Mouse (Mus musculus) stomach, postnatal 0 days (tissue): ENCODE measurements at regions not wholly inside any gene's neighbourhood (a gene's known extent, or its start where the extent isn't known, plus 50 kb on each side); places are given as distances from the start of the nearest gene placed in this dataset.
"Not testable (repeated sequence)": the region's sequence is repeated elsewhere in the genome, so short reads cannot be mapped to it uniquely, and the experiment has no call there.

Source experiments
- ATAC-seq: fragments of 200-750 bp; cut with Nextera tagmentation; 2 replicates; pipeline ENCODE4 v1.8.0; 2017; ENCODE audit not compliant: low FRiP score, low TSS enrichment
- DNase-seq: peaks from one replicate; pipeline ENCODE4 v3.0.0-alpha.2; 2016; ENCODE audit warnings: low spot score
- H3K27ac ChIP-seq: fragments of 300-500 bp; sonication (generic); replicated peaks from 2 replicates; pipeline ENCODE4 v1.5.1; 2014; ENCODE audit warnings: mild to moderate bottlenecking, control low read depth
- H3K27me3 ChIP-seq: fragments of 300-500 bp; sonication (generic); 2 replicates; pipeline ENCODE4 v1.6.1; 2014; ENCODE audit warnings: low read length; ENCODE audit not compliant: control insufficient read depth, insufficient read depth
- H3K36me3 ChIP-seq: fragments of 300-500 bp; sonication (generic); 2 replicates; pipeline ENCODE4 v1.6.1; 2014; ENCODE audit warnings: low read length, mixed read lengths; ENCODE audit not compliant: control insufficient read depth, insufficient read depth
- H3K4me1 ChIP-seq: fragments of 300-500 bp; sonication (generic); replicated peaks from 2 replicates; pipeline ENCODE4 v1.6.1; 2014; ENCODE audit warnings: antibody characterized with exemption; ENCODE audit not compliant: control insufficient read depth, insufficient read depth
- H3K4me2 ChIP-seq: fragments of 300-500 bp; sonication (generic); replicated peaks from 2 replicates; pipeline ENCODE4 v1.6.1; 2014; ENCODE audit warnings: low read depth, mild to moderate bottlenecking, control low read depth, moderate library complexity
- H3K4me3 ChIP-seq: fragments of 300-500 bp; sonication (generic); 2 replicates; pipeline ENCODE4 v1.5.1; 2014; ENCODE audit warnings: low read depth, low read length, control low read depth
- H3K9ac ChIP-seq: fragments of 300-500 bp; sonication (generic); 2 replicates; pipeline ENCODE4 v1.6.1; 2014; ENCODE audit warnings: mild to moderate bottlenecking, low read length, control low read depth, mixed read lengths
- H3K9me3 ChIP-seq: fragments of 300-500 bp; sonication (generic); 2 replicates; pipeline ENCODE4 v1.6.1; 2016; ENCODE audit warnings: low read length; ENCODE audit not compliant: control insufficient read depth
- CTCF ChIP-seq: IDR thresholded peaks from 2 replicates; pipeline ENCODE4 v1.5.1; 2016; ENCODE audit warnings: antibody characterized with exemption, low read depth, mild to moderate bottlenecking, moderate library complexity
- EP300 ChIP-seq: optimal IDR thresholded peaks from 2 replicates; pipeline ENCODE3; 2016; ENCODE audit warnings: antibody characterized with exemption
- WGBS: fragments of 180-500 bp; shearing (Covaris S2); extraction: QIAGEN DNeasy Blood & Tissue Kit; methylation state at CpG from one replicate; pipeline ENCODE4 v1.1.7; 2014; 5-methylcytosine and 5-hydroxymethylcytosine counted together

GRCm38 (mm10) chr15:5869289-5869688 lies 430.3 kb upstream of the Dab2 start:
- H3K9ac ChIP-seq = no peak overlapping the region
- DNase-seq (no peak), ATAC-seq (no peak)
- no peaks in the 10 kb centered on the region for H3K9me3 ChIP-seq
- no peaks in the 10 kb centered on the region for H3K36me3 ChIP-seq
- H3K4me2 ChIP-seq = no peak overlapping the region
- TF ChIP-seq EP300 (no peak), CTCF (no peak)
- 46% methylated on average over 12 of the region's 12 CpGs for WGBS
- no peaks in the 10 kb centered on the region for H3K4me1 ChIP-seq
- H3K4me3 ChIP-seq = no peak overlapping the region
- no peaks in the 10 kb centered on the region for H3K27me3 ChIP-seq
- H3K27ac ChIP-seq = no peak overlapping the region

GRCm38 (mm10) chr15:5869866-5870265 lies 429.7 kb upstream of the Dab2 start:
- DNase-seq (no peak), ATAC-seq (no peak)
- no peak overlapping the region for H3K4me3 ChIP-seq
- 66% methylated on average over 2 of the region's 2 CpGs for WGBS
- no peak overlapping the region for H3K9ac ChIP-seq
- no peaks in the 10 kb centered on the region for H3K9me3 ChIP-seq
- H3K4me1 ChIP-seq = no peaks in the 10 kb centered on the region
- H3K27ac ChIP-seq = no peak overlapping the region
- TF ChIP-seq CTCF = no peak
- TF ChIP-seq EP300 = no peak
- no peak overlapping the region for H3K4me2 ChIP-seq
- no peaks in the 10 kb centered on the region for H3K27me3 ChIP-seq
- H3K36me3 ChIP-seq = no peaks in the 10 kb centered on the region

DNA sequence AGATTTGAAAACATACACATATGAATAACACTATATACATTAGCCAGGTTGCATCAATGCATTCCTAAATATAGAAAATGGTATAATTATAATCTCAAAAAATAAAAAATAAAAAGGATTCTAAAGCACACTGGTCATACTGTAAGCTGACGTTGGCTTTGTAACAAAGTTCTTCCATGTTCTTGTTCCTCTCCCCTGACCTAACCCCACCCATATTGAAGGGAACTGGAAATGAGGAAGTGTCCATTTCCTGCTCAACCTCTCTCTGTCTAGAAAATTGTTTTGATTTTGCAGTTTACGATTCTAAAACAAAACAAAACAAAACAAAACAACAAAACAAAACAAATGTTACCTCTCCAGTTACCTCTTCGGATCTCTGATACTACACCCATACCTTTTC lies 427.5 kb upstream of the Dab2 start:
- no peaks in the 10 kb centered on the region for H3K36me3 ChIP-seq
- ATAC-seq (no peak), DNase-seq (no peak)
- no peaks in the 10 kb centered on the region for H3K4me1 ChIP-seq
- H3K9ac ChIP-seq = no peak overlapping the region
- H3K27me3 ChIP-seq = no peaks in the 10 kb centered on the region
- no peak overlapping the region for H3K4me2 ChIP-seq
- TF ChIP-seq CTCF (no peak), EP300 (no peak)
- no peaks in the 10 kb centered on the region for H3K9me3 ChIP-seq
- H3K4me3 ChIP-seq = no peak overlapping the region
- no peak overlapping the region for H3K27ac ChIP-seq
- WGBS = 76% methylated on average over 3 of the region's 3 CpGs

DNA sequence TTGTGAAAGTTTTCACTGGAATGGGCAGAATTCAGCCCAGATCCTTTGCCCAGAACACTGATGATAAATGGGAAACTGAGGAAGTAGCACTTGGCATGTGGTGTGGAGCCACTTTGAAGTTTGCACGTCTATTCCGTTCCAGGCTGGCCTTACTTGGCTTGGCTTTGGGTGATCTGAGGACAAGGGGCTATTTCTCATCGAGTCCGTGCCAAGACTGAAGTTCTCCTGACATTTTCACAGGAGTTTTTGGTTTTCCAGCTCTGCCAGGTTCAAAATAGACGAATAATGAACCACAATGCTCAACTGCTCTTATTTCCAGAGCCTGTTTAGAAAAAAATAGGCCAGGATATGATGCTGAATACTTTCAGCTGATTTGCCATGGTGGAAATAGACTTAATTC lies 421.8 kb upstream of the Dab2 start:
- ATAC-seq = no peak

DNA sequence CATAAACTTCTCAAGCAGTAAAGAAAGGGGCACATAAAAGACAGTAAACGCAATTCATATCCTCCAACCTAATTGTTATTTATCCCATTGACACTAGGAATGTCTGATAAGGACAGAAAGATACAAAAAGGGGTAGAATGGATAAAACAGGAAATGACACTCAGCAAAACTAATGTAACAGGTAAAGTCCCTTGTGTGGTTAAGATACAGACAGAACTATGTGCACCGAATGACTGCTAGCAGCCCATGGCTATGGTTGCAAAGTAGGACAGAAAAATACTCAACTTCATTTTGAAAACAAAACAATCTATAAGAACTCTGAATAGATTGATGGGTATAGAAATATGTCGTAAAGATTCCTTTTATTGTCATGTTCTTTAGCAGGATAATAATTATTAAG lies 408.4 kb upstream of the Dab2 start:
- ATAC-seq (no peak), DNase-seq (no peak)
- WGBS = 84% methylated on average over 3 of the region's 3 CpGs
- Histone ChIP-seq H3K4me3 (no peak overlapping the region), H3K9ac (no peak overlapping the region), H3K4me1 (no peaks in the 10 kb centered on the region), H3K27ac (no peak overlapping the region), H3K36me3 (no peaks in the 10 kb centered on the region), H3K9me3 (no peaks in the 10 kb centered on the region), H3K27me3 (no peaks in the 10 kb centered on the region), H3K4me2 (no peak overlapping the region)
- TF ChIP-seq CTCF (no peak), EP300 (no peak)

More for the DNA sequence above, 421.8 kb upstream of the Dab2 start:
- Histone ChIP-seq H3K9me3 (no peaks in the 10 kb centered on the region), H3K9ac (no peak overlapping the region), H3K27me3 (no peaks in the 10 kb centered on the region), H3K4me3 (no peak overlapping the region), H3K4me2 (no peak overlapping the region), H3K36me3 (no peaks in the 10 kb centered on the region), H3K4me1 (no peaks in the 10 kb centered on the region), H3K27ac (no peak overlapping the region)
- WGBS = 83% methylated on average over 5 of the region's 5 CpGs
- DNase-seq = no peak
- TF ChIP-seq EP300 (no peak), CTCF (no peak)

GRCm38 (mm10) chr15:5892034-5892433 lies 407.6 kb upstream of the Dab2 start:
- no peak overlapping the region for H3K4me3 ChIP-seq
- DNase-seq = no peak
- no peak for TF ChIP-seq EP300
- no peak for TF ChIP-seq CTCF
- ATAC-seq = no peak
- H3K9me3 ChIP-seq = no peaks in the 10 kb centered on the region
- H3K36me3 ChIP-seq = no peaks in the 10 kb centered on the region
- H3K27me3 ChIP-seq = no peaks in the 10 kb centered on the region
- H3K9ac ChIP-seq = no peak overlapping the region
- no peaks in the 10 kb centered on the region for H3K4me1 ChIP-seq
- no peak overlapping the region for H3K27ac ChIP-seq
- no peak overlapping the region for H3K4me2 ChIP-seq
- WGBS = 35% methylated on average over 3 of the region's 3 CpGs

GRCm38 (mm10) chr15:5895688-5896470 lies 403.7 kb upstream of the Dab2 start:
- H3K9me3 ChIP-seq, H3K4me3 ChIP-seq, DNase-seq, ATAC-seq, H3K4me1 ChIP-seq, H3K9ac ChIP-seq, H3K36me3 ChIP-seq, H3K27me3 ChIP-seq, H3K27ac ChIP-seq, H3K4me2 ChIP-seq: not testable (repeated sequence)
- WGBS = 87% methylated on average over 5 of the region's 5 CpGs
